Mouse (Mus musculus) lung, adult 18-20 months (tissue): ENCODE data around the gene Cacna1c.

Experiments
- DNase-seq, 2 experiments: peaks; one replicate each; pipeline ENCODE4 v3.0.0; 2022; ENCODE audit warnings: mixed read lengths in 2 of 2

The Cacna1c gene

DNA sequence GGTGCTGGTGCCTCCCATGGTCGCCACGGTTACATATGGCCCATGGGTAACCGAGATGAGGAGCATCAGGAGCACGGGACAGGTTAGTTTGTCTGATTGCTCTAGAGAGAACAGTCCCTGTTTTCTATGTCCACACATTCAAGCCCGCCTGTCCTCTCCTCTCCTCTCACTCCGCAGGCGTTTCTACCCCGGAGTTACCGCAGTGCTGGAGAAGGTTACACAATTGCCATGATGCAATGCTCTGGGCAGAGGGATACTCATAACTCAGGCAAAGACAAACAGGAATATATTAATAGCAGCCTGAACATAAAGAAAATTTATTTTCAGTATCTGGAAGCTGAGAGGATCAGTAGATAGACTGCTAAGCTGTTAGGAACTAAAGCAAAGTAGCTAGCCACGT, 58.5 kb downstream of the Cacna1c start:
- DNase-seq = peak; percentile 23 to 63

DNA sequence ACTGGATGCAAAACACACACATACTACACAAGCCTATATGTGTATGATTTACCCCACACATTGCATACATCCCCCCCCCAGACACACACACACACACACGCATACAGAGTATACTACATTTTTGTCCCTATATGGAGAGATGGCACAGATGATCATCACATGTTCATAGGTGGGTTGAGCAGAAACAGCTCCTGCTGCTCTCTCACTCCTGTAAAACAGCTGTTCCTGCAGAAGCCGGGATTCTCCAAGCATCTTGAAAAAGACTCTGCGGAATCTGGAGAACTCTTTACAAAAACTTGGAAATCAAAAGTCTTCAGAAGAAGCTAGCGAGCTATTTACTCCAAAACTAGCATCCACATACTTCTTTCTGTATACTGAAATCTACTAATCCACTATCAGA, 63.4 kb downstream of the Cacna1c start:
- DNase-seq = no peak

DNA sequence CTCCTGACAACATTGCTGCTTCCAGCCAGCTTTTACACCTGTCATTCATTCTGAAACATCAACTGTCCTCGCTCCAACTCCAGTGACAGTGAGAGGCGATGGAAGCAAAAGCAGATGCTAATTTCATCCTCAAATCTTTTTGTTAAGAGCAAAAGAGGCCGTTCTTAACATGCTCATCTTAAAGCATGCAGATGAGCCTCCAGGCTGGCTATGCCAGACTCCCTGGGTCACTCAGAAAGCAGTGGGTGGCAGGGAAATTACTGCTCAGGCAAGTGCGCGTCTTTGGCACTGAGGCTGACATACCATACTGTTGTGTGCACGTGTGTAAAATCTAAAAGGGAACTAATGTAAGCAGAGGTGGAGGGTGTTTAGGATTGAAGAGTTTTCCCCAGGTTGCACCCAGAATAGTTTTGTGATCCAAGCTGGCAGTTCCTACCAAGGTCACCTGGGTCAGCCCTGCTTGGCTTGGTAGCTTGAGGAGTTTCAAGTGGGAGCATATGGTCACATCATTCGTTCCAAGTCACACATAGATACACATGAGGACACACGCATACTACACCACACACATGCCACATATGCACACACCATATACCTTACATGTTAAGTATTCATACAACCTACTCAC, 64.0 kb downstream of the Cacna1c start:
- DNase-seq = no peak

DNA sequence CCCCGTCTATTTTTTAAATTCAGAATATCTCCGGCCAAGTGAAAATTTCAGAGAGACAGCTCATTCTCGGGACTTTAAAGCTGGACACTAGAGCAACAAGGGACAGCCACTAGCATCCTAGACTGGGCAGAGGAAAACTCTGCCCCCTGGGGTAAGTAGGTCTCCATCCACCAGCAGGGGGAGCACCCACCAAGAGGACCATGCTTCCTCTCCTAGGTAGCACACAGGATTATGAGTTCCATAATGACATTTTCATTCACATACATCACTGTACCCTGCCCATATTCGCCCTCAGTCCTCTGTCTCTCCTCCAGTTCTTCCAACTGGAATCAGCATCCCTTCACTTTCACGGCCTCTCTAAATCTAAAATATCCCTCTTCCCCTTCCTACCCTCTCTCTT, 66.6 kb downstream of the Cacna1c start:
- DNase-seq = peak; percentile 45 to 52

DNA sequence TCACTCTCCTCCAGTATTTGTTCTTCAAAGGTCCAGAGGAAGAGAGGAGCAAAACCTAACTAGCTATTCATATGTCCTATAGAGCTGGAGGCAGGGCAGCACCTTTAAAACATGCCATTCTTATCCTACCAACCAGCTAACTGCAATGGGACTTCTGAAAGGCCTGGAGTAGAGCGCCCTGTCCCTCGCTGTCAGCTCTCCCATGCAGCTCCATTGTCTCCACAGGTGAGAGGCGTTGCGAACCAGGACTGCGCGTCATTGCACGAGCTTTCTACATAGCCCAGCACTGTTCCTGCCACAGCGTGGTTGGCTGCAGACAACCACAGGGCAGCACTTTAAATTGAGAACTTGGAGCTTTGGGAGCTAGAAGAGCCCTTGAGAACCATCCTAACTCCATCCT, 67.7 kb downstream of the Cacna1c start:
- no peak for DNase-seq

DNA sequence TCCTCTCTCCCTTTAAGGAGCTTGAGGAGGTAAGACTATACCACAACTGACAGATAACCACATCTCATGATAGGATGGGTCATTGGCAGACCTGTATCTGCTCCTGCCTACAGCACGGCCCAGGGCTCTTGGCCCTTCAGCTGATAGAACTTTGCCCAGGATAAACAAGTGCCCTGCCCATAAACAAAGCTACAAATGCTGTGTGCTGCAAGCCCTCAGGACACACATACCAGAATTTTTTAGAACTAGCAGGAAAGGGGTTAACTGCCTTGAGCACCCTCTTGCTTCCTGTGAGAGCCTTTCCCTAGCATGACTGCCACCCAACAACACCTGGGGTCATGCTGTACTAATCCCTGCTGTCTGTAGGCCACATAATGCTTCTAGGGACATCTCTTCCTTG, 68.1 kb downstream of the Cacna1c start:
- DNase-seq = no peak

DNA sequence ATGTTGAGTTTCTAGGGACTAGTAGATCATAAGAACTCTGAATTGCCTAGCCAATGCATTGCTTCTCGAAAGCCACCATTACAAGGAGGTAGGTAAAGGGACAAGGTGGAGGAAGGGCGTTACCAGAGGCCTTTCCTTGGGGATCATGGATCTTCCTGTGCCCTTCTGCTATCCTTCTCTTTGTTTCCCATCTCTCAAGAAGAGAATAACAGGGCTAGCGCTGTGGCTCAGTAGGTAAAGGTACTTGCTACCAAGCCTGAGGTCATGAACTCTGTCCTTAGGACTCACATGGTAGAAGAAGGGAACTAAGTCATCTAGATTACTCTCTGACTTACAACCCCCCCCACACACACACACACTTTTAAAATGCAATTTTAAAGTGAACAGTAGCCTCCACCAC, 69.2 kb downstream of the Cacna1c start:
- DNase-seq = no peak

DNA sequence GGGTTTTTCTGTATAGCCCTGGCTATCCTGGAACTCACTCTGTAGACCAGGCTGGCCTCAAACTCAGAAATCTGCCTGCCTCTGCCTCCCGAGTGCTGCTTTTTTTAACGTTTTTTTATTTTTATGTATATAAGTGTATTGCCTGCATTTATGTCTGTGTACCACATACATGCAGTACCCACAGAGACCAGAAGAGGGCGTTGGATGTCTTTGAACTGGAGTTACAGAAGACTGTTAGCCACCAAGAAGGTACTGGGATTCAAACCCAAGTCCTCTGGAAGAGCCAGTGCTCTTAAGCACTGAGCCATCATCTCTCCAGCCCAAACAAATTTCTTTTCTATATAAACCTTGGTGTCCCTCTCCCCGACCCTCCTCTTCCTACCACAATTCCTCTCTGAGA, 77.8 kb downstream of the Cacna1c start:
- DNase-seq = no peak

DNA sequence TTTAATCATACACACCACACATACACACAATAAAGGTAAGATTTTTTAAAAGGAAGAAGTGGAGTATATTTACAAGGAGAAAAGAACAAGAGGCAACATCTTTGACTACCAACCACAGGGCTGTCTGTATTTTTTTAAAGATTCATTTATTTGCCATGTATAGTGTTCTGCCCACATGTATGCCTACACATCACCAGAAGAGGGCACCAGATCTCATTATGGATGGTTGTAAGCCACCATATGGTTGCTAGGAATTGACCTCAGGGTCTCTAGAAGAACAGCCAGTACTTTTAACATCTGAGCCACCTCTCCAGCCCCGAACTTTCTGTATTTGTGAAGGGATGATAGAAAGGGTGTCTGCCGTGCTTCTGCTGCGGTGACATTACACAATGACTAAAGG, 79.9 kb downstream of the Cacna1c start:
- DNase-seq = no peak

DNA sequence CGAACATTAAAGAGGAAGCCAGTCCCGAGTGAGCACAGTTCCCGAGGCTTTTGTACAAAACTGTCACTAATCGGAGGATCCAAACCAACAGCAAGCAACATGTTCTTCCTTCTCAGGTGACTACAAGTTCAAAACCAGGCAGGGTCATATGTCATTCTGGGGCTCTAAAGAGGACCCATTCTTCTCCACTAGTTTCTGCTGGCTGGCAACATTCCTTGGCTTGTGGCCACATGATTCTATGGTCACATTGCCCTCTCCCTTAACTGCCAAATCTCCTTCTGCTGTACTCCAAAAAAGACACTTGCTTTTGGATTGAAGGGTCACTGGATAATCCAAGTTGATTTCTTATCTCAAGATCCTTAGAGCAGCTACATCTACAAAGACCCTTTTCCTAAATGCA, 82.9 kb downstream of the Cacna1c start:
- no peak for DNase-seq

DNA sequence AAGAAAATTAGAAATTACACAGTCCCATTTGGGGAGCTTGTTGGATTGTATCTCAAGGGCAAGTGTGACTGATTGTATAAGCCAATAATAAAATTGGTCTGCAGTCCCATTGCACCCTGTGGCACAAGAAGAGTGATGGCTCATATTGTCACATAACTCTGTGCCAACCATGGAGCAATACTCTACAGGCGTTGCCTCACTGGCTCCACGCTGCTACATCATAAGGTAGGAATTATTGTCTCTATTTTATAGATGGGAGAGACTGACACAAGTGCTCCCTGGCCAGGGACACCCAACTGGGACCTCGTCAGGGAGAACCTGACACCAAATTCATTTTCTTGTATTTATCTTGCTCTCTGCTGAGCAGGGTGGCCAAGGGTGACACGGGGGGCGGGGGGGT, 85.8 kb downstream of the Cacna1c start:
- DNase-seq = no peak

DNA sequence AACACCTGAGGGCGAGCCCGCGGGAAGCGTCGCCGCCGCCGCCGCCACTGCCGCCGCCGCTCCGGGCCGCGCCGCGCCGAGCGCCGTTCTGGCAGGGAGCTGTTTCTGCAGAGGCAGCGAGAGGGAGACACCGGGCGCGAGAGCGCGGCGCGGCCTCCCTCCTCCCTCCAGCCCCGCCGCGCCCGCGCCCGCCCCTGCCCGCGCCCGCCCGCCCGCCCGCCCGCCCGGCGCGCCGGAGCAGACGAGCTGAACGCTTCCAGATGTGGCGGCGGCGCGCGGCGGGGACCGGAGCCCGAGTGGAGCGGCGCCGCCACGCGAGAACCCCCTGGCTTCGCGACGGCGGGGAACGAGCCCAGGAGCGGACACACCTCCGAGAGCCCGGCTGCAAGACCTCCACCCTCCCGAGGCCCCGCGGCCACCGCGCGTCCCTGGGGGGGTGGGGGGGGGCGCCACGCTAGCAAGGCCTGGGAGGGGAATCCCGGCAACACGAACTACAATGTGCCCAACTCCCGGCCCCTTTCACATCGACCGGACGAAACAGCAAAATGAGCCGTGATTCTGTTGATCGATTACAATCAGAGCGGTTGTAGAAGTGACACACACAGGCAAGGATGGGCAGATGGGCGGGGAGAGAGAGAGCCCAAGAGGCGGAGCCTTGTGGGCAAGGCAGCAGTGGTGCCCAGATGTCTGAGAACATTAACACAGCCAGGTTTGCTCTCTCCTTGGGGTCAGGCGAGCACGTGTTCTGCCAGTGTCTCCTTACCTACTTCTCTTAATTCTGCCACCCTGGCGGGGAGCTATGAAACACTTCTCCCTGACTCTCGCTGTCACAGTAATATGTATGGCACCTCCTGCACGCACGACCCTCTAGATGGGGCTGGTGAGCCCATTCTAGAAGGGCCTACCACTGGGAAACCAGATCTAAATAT, 87.5 kb downstream of the Cacna1c start:
- DNase-seq = peak; percentile 50 to 59

DNA sequence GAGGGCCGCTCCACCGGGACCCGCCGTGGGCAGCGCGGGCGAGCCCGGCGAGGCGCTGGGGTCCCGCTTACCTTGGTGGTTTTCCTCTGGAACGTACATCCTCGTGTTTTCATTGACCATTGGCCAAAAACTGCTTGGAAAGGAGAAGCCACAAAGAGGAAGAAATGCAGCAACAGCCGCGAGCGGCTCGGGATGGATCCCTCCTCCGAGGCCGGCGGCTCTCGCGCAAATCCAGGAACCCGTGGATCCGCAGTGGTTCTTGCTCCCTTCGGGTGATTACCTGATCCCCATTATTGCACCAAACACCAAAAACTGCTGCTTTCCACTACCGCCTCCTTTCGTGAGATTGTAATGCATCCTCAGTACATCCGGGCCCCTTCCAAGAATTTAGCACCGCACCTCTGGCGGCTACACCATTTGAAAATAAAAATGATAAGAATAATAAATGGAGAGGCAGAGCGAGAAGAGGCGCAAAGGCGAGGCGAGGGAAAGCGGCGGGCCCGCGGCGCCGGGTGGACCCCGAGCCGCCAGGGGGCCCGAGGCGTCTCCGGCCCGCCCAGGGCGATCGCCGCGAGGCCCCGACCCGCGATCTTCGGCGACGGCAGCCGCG, 88.3 kb downstream of the Cacna1c start:
- no peak for DNase-seq

DNA sequence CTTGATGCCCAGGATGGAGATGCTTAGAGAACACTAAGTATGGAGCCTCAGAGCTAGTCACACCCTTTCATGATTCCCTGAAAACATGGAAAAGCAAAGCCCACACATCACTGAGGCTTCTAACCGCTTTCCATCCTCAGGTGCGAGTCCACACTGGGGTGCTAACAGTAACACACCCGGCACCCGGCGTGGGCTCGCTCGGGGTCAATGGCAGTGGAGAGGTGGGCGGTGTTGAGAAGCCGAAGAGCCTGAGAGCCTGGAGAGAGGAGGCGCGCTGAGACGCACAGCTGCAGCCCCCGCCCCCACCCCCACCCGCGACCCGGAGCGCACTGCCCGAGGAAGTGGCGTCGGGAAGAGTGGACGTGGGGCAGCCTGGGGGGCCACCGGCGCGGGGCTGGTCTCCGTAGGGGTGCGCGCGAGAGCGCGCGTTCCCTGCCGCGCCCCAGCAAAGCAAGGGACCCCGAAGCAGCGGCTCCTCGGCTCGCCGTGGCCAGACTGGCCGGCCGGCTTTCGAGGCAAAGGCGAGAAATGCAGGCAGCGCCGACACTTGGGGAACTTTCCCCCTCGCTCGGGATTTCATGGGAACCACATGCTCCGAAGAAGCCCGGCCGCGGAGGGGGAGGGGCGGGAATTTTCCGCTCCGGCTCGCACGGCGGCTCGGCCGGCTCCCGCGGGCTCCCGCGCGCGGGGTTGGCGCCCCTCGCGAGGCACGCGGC, 88.9 kb downstream of the Cacna1c start:
- DNase-seq = peak; percentile 39 to 47

DNA sequence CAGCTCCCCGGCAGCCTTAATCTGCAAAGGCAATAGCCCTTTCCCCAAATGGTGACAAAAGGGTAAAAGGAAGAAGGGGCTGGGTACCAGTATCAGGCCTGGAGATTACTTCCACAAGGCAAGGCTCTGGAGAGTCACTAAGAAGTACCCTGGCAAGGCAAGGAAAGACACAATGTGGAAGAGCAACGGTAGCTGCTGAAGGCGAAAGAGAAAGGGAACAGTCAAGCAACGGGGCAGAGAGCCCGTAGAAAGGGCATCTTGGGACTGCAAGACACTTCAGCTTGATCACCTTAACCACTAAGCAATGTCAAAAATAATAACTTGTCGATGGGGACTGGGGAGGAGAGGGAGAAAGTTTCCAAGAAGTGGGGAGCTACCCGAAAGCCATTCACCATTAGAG, 89.5 kb downstream of the Cacna1c start:
- no peak for DNase-seq

DNA sequence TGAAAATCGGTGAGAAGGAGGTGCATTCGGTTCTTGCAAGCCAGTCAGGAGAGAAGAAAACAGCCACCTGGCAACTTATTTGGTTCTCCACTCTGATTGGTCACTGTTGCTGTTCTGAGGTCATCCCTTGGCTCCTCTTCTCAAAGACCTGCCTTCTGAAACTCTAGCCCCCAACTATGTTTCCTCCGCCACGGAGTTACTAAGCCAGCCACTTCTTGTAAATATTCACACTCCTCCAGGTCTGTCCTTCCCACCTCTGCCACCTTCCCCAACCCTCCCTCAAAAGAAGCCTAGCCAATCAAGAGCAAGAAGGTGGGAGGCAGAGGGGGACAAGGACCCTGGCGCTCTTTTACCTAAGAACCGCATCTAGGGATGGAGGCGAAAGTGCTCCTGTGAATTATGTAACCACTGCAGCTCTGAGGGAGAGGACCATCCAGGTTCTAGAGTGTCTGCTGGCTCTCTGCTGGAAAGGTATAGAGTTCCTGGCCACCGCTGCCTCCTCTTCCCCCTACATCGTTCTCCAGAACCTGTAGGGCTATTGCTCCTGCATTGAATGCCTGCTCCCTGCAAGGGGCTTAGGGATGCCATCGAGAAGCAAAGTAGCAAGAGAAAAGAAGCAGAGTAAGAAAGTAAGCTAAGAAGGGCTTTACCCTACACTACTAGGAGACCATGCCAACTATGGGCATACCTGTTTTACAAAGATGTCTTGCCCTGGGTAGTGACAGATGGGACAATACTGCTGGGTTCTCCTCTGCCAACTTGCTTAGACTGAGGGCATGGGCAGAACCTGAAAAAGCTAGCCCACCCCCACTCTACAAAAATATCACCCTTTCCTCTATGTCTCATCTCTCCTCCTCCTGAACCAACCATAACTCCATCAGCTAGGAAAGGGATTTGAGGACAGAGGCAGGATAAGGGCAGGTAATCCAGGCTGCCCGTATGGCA, 90.3 kb downstream of the Cacna1c start:
- DNase-seq = no peak

DNA sequence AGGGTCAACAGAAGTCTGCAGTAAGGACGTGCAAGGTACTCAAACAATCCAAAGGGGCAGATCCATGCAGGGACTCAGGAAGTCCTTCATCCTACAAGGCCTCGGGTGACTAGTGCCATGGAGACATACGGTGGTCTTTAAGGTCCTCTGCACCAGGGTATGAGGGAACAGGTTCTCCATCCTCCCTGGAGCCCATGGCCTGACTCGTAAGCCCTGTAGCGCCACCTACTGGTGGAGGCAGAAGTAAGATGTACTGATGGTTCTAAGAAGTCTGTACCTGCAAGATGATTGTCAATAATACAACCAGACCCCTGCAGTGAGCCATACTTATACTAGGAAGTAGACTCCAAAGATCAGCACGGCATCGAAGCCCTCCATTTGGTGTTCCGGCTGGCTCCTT, 92.0 kb downstream of the Cacna1c start:
- DNase-seq = peak; percentile 63 to 79

DNA sequence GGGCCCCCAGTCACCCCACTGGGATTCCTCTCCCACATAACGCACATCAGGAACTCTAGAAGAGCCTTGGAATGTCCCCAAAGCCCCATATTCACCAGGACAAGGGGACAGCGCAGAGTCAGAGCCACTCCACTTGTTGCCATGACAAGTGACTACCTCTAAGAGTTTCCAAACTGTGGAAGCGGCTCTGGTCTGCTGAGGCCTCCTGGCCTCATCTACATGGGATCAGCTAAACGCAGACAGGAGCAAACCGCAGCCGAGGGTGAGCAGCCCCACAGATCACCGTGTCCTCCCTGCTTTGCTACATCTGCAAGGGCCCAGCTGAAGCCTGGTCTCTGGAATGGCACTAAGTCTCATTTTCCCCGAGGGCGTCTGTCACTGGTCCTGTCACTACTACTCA, 93.3 kb downstream of the Cacna1c start:
- DNase-seq = no peak

DNA sequence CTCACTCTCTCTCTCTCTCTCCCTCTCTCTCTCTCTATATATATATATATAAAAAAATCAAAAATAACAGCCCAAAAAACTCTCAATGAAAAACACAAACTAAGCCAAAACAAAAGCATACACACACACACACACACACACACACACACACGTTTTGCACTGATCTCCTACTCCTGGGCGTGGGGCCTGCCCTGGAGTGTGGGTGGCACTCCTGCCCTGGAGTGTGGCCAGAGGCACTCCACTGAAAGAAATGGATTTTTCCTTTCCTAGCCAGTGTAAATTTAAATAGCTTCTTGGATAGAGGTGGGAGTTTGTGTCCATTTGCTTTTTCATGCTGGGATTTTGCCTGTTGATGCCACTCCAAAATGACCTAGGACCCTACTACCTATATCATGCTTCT, 96.9 kb downstream of the Cacna1c start:
- DNase-seq = peak in 1 of 2 experiments; percentile 48

DNA sequence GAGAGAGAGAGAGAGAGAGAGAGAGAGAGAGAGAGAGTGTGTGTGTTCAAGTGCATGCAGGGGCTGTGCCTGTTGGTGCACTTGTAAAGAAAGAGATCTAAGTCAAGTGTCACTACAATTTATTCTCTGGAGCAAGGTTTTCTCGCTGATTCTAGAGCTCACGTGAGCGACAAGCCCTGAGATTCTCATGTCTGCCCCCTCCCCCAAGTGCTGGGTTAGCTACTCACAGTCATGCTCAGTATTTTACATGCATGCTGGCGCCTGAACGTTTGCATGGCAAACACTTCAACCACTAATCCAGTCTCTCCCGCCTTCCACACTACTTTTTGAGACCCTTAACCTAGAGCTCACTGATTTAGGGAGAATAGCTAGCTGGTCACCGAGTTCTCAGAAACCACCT, 99.7 kb downstream of the Cacna1c start:
- DNase-seq = no peak

DNA sequence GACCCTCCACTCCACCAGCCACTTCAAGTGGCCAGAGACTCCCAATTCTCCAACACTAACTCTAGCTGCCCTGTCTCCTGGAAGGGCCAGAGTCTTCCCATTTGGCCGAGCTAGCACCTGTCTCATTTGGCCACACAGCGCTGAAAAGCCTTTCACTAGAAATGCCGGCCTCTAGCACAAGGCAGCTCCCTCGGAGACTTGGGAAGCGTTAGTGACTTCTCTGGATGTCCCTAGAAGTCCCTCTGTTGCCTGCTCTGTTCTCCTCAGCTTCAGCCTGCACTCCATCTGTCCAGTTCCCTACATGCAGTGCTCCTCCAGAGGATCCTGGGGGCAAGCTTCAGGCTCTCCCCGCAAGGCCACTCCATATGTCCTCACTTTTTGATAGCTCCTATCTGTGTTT, 101.1 kb downstream of the Cacna1c start:
- no peak for DNase-seq

DNA sequence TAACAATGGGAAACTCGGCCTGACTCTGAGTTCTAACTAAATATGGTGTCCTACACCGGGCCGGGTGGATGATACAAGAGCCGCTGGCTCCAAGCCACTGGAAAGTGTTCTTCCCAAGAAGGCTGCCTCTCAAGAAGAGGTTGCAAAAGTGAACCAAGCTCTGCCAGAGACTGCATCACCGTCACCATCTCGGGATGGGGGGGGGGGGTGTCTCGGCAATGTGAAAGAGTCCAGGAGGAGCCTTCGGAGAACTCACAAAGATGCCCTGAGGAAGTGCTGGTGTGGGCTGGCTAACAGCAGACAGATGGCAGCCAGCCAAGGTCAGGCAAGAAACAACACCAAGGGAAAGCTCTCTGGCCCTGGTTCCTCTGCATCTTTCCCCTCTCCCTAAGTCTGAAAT, 107.0 kb downstream of the Cacna1c start:
- DNase-seq = peak; percentile 39 to 66
